Mouse (Mus musculus): ENCODE measurements at regions not wholly inside any gene's neighbourhood (a gene's known extent, or its start where the extent isn't known, plus 50 kb on each side); places are given as distances from the start of the nearest gene placed in this dataset.

DNA sequence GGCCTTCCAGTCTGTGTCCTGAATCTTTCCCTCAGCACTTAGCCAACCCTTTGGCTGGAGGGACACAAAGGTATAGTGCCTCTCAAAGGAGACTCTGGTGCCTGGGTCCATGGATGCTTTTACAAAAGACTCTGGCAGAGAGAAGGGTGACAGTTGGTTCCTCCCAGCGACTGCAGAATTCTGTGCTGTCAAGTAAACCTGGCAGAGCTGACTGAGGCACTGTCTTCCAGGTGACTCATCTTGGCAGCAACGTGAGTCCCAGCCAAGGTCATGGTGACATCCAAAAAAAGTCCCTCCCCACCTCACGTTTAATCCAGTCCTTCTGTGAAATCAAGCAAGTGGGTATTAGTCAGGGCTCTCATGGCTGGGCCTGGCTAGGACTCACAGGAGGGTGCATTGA is 150.3 kb downstream of the Fam43a start:
- Histone ChIP-seq H3K36me3 (ENCODE audit: insufficient read depth, low read length) (no peaks in the 10 kb centered on the region), H3K9ac (replicated peaks; ENCODE audit: low read length) (no peak overlapping the region), H3K27me3 (ENCODE audit: insufficient read depth, low read length) (no peaks in the 10 kb centered on the region), H3K4me2 (ENCODE audit: low read depth, low read length) (no peak overlapping the region), H3K27ac (no peak overlapping the region), H3K4me1 (ENCODE audit: insufficient read depth, low read length) (peaks cover 14% of the 10 kb centered on the region), H3K9me3 (ENCODE audit: low read length) (no peaks in the 10 kb centered on the region), H3K4me3 (ENCODE audit: low read length) (no peak overlapping the region)
- WGBS, result 52% methylated on average over 3 of the region's 3 CpGs
- TF ChIP-seq CTCF (IDR thresholded peaks at IDR 0.05; ENCODE audit: low read depth), result no peak
- no peak for ATAC-seq
- no peak for DNase-seq (ENCODE audit: low spot score)

DNA sequence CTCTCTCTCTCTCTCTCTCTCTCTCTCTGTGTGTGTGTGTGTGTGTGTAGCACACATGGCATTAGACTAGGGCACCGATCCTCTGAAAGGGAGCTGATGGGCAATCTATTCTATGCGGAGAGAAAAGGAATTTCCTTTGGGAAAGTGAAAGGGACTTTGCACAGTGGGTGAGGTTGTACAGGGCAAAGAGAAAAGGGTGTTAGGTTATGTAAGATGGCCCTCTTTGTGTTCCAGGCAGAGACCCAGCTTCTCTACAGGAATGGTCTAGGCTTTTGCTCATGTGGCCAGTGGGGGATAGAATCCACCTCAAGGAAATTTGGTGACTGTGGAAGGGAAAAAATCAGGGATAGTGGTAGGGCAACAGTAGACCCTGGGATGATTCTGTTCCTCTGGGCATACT is 156.2 kb downstream of the Fam43a start:
- H3K4me3 ChIP-seq (ENCODE audit: low read length), result no peak overlapping the region
- WGBS, result 95% methylated on average over 2 of the region's 2 CpGs
- H3K4me2 ChIP-seq (ENCODE audit: low read depth, low read length), result no peak overlapping the region
- H3K27ac ChIP-seq, result no peak overlapping the region
- H3K4me1 ChIP-seq (ENCODE audit: insufficient read depth, low read length), result no peaks in the 10 kb centered on the region
- H3K36me3 ChIP-seq (ENCODE audit: insufficient read depth, low read length), result no peaks in the 10 kb centered on the region
- DNase-seq (ENCODE audit: low spot score) (no peak), ATAC-seq (no peak)
- no peaks in the 10 kb centered on the region for H3K27me3 ChIP-seq (ENCODE audit: insufficient read depth, low read length)
- H3K9ac ChIP-seq (replicated peaks; ENCODE audit: low read length), result no peak overlapping the region
- no peaks in the 10 kb centered on the region for H3K9me3 ChIP-seq (ENCODE audit: low read length)
- no peak for TF ChIP-seq CTCF (IDR thresholded peaks at IDR 0.05; ENCODE audit: low read depth)

DNA sequence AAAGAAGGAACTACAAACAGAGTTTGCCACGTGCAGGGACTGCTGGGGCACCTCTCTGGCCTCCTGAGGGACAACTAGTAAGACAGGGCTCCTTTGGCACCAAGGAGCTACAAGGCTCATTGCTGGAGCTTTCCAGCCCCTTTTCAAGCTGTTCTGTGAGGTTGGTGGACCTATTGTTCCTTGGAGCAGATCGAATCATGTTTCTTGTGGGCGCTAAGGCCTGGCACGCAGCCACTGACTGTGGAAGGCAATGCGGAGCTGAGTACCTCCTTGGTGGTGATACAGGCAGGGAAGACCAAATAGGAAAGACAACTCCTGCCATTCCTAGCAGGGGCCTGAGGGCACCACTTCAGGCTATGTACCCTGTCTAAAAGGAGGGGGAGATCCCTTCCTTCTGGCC is 157.2 kb downstream of the Fam43a start:
- no peaks in the 10 kb centered on the region for H3K36me3 ChIP-seq (ENCODE audit: insufficient read depth, low read length)
- H3K4me1 ChIP-seq (ENCODE audit: insufficient read depth, low read length), result no peaks in the 10 kb centered on the region
- H3K27ac ChIP-seq, result no peak overlapping the region
- H3K4me3 ChIP-seq (ENCODE audit: low read length), result no peak overlapping the region
- no peak overlapping the region for H3K9ac ChIP-seq (replicated peaks; ENCODE audit: low read length)
- no peak for TF ChIP-seq CTCF (IDR thresholded peaks at IDR 0.05; ENCODE audit: low read depth)
- WGBS, result 63% methylated on average over 5 of the region's 5 CpGs
- no peak overlapping the region for H3K4me2 ChIP-seq (ENCODE audit: low read depth, low read length)
- DNase-seq (ENCODE audit: low spot score) (no peak), ATAC-seq (no peak)
- no peaks in the 10 kb centered on the region for H3K9me3 ChIP-seq (ENCODE audit: low read length)
- H3K27me3 ChIP-seq (ENCODE audit: insufficient read depth, low read length), result no peaks in the 10 kb centered on the region

DNA sequence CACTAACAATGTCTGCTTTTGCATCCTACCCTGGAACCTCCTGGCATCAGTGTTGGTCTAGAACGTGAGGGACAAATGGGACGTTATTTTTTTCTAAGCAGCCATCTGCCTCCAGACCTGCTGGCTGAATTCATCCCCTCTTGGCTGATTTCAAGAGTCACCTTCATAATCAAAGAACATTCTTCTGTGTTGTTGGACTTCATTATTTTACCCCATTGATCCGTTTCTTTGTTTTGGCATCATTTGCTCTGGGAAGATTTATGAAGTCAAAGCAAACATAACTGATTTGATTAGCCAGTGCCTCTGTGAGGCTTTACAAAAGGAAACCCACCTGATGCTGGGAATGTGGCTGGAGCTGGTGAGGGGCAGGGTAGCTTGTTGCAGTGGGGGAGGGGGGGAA is 158.0 kb downstream of the Fam43a start:
- Histone ChIP-seq H3K9me3 (ENCODE audit: low read length) (no peaks in the 10 kb centered on the region), H3K4me3 (ENCODE audit: low read length) (no peak overlapping the region), H3K36me3 (ENCODE audit: insufficient read depth, low read length) (no peaks in the 10 kb centered on the region), H3K27ac (no peak overlapping the region), H3K4me2 (ENCODE audit: low read depth, low read length) (no peak overlapping the region), H3K27me3 (ENCODE audit: insufficient read depth, low read length) (no peaks in the 10 kb centered on the region), H3K9ac (replicated peaks; ENCODE audit: low read length) (no peak overlapping the region), H3K4me1 (ENCODE audit: insufficient read depth, low read length) (no peaks in the 10 kb centered on the region)
- WGBS, result 67% methylated on average over 3 of the region's 3 CpGs
- no peak for TF ChIP-seq CTCF (IDR thresholded peaks at IDR 0.05; ENCODE audit: low read depth)
- ATAC-seq, result no peak
- DNase-seq (ENCODE audit: low spot score), result no peak

DNA sequence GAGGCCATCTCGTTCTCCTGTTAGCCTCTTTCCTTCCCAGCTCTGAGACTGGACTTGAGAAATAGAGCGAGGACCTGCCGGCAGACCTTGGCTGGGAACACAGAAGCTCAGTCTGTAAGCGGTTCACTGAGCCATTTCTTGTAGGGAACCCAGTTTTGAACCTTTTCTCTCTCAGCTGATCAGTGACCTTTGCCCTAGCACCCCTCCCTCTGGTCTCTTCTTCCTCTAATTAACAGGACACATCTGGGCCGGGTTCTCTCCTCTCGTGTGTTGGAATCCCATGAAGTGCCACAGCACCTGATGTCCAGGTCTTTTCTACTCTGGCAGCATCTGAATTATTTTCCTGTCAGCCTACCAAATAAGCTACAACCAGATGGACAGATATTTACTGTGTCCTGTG is 158.5 kb downstream of the Fam43a start:
- H3K27ac ChIP-seq, result no peak overlapping the region
- no peak for TF ChIP-seq CTCF (IDR thresholded peaks at IDR 0.05; ENCODE audit: low read depth)
- no peaks in the 10 kb centered on the region for H3K9me3 ChIP-seq (ENCODE audit: low read length)
- H3K27me3 ChIP-seq (ENCODE audit: insufficient read depth, low read length), result no peaks in the 10 kb centered on the region
- ATAC-seq (no peak), DNase-seq (ENCODE audit: low spot score) (no peak)
- no peak overlapping the region for H3K9ac ChIP-seq (replicated peaks; ENCODE audit: low read length)
- H3K4me2 ChIP-seq (ENCODE audit: low read depth, low read length), result no peak overlapping the region
- WGBS, result 84% methylated on average over 6 of the region's 6 CpGs
- no peak overlapping the region for H3K4me3 ChIP-seq (ENCODE audit: low read length)
- no peaks in the 10 kb centered on the region for H3K4me1 ChIP-seq (ENCODE audit: insufficient read depth, low read length)
- H3K36me3 ChIP-seq (ENCODE audit: insufficient read depth, low read length), result no peaks in the 10 kb centered on the region

DNA sequence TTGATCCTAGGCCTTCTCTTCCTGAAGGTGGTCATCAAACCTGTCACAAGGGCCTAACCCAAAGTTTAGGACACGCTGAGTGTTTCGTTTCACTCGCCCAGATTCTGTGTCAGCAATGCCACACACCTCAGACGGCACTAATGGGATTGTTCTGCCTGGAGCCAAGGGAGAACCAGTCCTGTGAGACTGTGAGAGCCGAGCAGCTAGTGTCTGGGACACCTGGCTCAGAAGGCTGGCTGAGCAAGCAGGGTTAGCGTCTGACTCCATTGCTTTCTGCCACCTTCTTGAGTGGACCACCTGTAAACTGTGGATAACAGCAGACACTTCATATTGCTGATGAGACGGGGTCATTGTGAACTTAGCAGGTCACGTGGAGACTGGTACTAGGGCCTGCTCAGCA is 160.0 kb downstream of the Fam43a start:
- no peaks in the 10 kb centered on the region for H3K9me3 ChIP-seq (ENCODE audit: low read length)
- TF ChIP-seq CTCF (IDR thresholded peaks at IDR 0.05; ENCODE audit: low read depth), result no peak
- H3K27ac ChIP-seq, result no peak overlapping the region
- H3K4me3 ChIP-seq (ENCODE audit: low read length), result no peak overlapping the region
- 81% methylated on average over 8 of the region's 8 CpGs for WGBS
- no peak overlapping the region for H3K4me2 ChIP-seq (ENCODE audit: low read depth, low read length)
- H3K4me1 ChIP-seq (ENCODE audit: insufficient read depth, low read length), result no peaks in the 10 kb centered on the region
- no peaks in the 10 kb centered on the region for H3K36me3 ChIP-seq (ENCODE audit: insufficient read depth, low read length)
- ATAC-seq (no peak), DNase-seq (ENCODE audit: low spot score) (no peak)
- H3K27me3 ChIP-seq (ENCODE audit: insufficient read depth, low read length), result no peaks in the 10 kb centered on the region
- H3K9ac ChIP-seq (replicated peaks; ENCODE audit: low read length), result no peak overlapping the region

DNA sequence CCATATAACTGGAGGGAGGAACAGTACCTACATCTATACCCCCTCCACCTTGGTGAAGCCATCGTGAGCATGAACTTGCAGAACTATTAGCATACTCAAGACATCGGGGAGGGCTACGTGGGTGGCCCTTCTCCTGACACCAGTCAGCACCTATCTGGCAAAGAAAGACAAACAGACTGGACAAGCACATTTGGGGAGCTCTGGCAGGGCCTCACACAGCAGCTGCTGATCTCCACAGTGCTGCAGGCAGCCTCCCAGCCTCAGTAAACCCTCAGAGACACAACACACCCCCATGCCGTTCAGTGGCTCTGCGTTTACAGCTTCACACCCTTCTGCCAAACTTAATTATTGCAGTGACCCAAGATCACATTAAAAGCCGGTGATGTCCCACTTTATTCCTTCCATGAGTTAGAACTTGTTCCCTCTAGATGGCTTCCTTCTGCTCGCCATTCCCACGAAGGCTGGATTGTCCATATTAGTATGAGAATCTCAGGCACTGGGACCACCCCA is 161.7 kb downstream of the Fam43a start:
- H3K9me3 ChIP-seq (ENCODE audit: low read length), result no peaks in the 10 kb centered on the region
- no peaks in the 10 kb centered on the region for H3K4me1 ChIP-seq (ENCODE audit: insufficient read depth, low read length)
- H3K27me3 ChIP-seq (ENCODE audit: insufficient read depth, low read length), result no peaks in the 10 kb centered on the region
- H3K4me2 ChIP-seq (ENCODE audit: low read depth, low read length), result no peak overlapping the region
- H3K36me3 ChIP-seq (ENCODE audit: insufficient read depth, low read length), result no peaks in the 10 kb centered on the region
- no peak overlapping the region for H3K4me3 ChIP-seq (ENCODE audit: low read length)
- ATAC-seq, result no peak
- TF ChIP-seq CTCF (IDR thresholded peaks at IDR 0.05; ENCODE audit: low read depth), result no peak
- no peak overlapping the region for H3K9ac ChIP-seq (replicated peaks; ENCODE audit: low read length)
- 60% methylated on average over 8 of the region's 8 CpGs for WGBS
- no peak for DNase-seq (ENCODE audit: low spot score)
- no peak overlapping the region for H3K27ac ChIP-seq

Measured in hindbrain, postnatal 0 days (tissue).